Mouse (Mus musculus) midbrain, embryonic 10.5 days (tissue): ENCODE measurements around the gene Ppp6r3. TPM values are rescaled to one million over a fixed set of nuclear protein-coding genes. Genes with fewer than 3 reads are reported as not detected.
"Not testable (repeated sequence)": the region's sequence is repeated elsewhere in the genome, so short reads cannot be mapped to it uniquely, and the experiment has no call there.

ENCODE experiments used
- DNase-seq: peaks from one replicate; pipeline ENCODE4 v3.0.0-alpha.2; 2017; ENCODE audit warnings: low spot score
- H3K27ac ChIP-seq: fragments of 300-500 bp; sonication (generic); replicated peaks from 2 replicates; pipeline ENCODE4 v1.5.1; 2016; ENCODE audit warnings: mild to moderate bottlenecking
- H3K27me3 ChIP-seq: fragments of 300-500 bp; sonication (generic); 2 replicates; pipeline ENCODE4 v1.6.1; 2016; ENCODE audit warnings: low read depth, mild to moderate bottlenecking; ENCODE audit not compliant: poor library complexity, severe bottlenecking
- H3K36me3 ChIP-seq: fragments of 300-500 bp; sonication (generic); 2 replicates; pipeline ENCODE4 v1.6.1; 2016; ENCODE audit warnings: mild to moderate bottlenecking, moderate library complexity
- H3K4me1 ChIP-seq: fragments of 300-500 bp; sonication (generic); 2 replicates; pipeline ENCODE4 v1.6.1; 2016
- H3K4me3 ChIP-seq: fragments of 300-500 bp; sonication (generic); 2 replicates; pipeline ENCODE4 v1.5.1; 2016; ENCODE audit warnings: mild to moderate bottlenecking, moderate library complexity
- H3K9me3 ChIP-seq: fragments of 300-500 bp; sonication (generic); replicated peaks from 2 replicates; pipeline ENCODE4 v1.6.1; 2016; ENCODE audit warnings: mild to moderate bottlenecking
- WGBS: fragments of 180-500 bp; shearing (Covaris S2); methylation state at CpG from one replicate; pipeline ENCODE4 v1.1.7; 2016; 5-methylcytosine and 5-hydroxymethylcytosine counted together
- polyA plus RNA-seq: library from polyadenylated mRNA; unstranded; fragments of >200 nt; fragmentation: Nextera tagmentation; extraction: Ambion mirVana; gene quantifications from 2 replicates; pipeline ENCODE4 v1.2.1, GENCODE M21; 2016

The Ppp6r3 gene
- polyA plus RNA-seq, 1 experiment from 2014 or later, result 71.3 TPM

DNA sequence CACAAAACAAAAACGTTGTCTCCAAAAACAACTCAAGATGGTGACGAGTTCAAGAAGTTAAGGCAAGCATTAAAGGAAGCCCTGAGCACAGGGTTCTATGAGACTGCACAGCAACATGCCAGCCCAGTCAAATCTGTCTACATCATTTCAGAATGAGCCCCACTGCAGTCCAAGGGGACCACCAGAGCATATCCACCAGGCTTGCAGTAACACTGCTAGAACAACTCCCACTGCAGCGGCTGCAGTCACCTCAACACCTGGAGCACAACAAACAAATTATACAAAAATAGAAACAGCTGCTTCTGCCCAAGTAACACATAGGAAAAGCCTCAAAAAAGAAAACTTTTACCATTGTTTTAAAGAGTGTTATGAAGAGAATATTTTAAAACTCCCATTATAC is 40.6 kb downstream of the Ppp6r3 start:
- Histone ChIP-seq H3K9me3 (no peaks in the 10 kb centered on the region), H3K27me3 (no peaks in the 10 kb centered on the region), H3K4me1 (no peaks in the 10 kb centered on the region), H3K4me3 (no peak overlapping the region), H3K27ac (no peak overlapping the region), H3K36me3 (peaks cover 57% of the 10 kb centered on the region)
- no peak for DNase-seq
- 87% methylated on average over 3 of the region's 3 CpGs for WGBS

DNA sequence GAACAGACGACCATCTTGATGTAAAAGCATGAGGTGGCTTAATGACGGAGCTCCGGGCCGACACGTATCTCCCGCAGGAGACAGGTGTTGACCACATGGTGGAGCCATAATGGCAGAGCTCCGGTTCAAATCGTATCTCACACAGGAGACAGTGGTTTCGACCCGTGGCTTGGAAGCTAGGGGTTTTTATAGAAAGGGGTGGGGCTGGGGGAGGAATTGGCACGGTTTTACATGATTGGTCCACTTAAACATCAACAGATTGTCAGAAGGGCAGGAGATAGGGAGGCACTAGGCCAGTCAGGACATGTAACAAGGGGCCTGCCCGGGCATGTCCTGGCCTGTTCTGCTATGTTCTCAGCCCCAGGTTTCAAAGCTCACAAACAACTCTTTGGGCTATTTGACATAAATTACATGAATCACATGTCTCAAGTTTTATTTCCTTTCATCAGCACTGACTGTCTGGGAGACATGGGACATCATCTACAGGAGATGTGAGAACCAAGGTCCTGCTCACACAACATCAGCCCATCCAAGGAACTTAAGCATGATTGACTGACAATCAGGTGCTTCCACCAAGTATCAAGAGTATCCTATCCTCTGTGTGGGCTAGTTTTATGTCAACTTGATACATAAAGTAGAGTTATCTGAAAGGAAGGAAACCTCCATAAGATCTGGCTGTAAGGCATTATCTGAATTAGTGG is 42.1 kb downstream of the Ppp6r3 start:
- WGBS, result 91% methylated on average over 12 of the region's 12 CpGs
- H3K27me3 ChIP-seq, result not testable (repeated sequence)

DNA sequence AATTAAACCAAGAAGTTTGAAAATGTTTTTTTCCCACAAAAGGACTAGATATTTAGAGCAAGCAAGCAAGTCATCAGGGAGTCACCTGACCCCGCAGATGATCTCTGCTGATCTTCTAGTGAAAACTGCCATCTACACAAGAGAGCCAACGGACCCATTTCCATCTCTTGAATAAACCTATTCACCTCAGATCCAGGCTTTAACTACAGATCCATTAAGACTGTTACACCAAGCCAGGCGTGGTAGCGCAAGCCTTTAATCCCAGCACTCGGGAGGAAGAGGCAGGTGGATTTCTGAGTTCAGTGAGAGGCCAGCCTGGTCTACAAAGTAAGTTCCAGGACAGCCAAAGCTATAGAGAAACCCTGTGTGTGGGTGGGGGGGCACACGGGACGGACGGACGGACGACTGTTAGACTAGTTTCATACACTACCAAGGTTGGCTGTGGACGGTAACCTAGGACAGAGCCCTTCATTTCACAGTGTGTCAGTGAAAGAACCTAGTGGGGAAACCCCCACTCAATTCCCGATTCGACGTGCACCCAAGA is 42.8 kb downstream of the Ppp6r3 start:
- Histone ChIP-seq H3K9me3 (no peaks in the 10 kb centered on the region), H3K4me1 (no peaks in the 10 kb centered on the region), H3K4me3 (no peak overlapping the region), H3K27ac (no peak overlapping the region), H3K36me3 (peaks cover 38% of the 10 kb centered on the region), H3K27me3 (no peaks in the 10 kb centered on the region)
- no peak for DNase-seq
- 96% methylated on average over 14 of the region's 14 CpGs for WGBS

More for the DNA sequence above, 42.1 kb downstream of the Ppp6r3 start:
- not testable (repeated sequence) for DNase-seq, H3K9me3 ChIP-seq, H3K4me3 ChIP-seq, H3K27ac ChIP-seq, H3K4me1 ChIP-seq
- peaks cover 42% of the 10 kb centered on the region for H3K36me3 ChIP-seq

DNA sequence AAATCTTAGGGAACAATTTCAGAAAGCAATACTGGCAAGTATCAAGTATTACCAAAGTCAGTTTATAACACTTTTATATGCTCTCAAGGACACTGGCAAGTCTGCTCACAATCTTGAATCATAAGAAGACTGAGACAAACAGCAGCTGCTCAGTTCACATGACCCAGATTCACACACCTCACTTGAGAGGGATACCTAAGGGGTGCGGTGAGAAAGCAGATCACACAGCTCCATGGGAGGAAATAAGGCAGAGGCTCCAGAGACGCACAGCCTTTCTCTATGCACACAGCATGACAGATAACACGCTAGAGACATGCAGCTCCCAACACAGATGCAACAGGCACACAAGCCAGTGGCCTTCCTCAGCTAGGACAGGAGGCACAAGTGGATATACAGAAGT is 45.8 kb downstream of the Ppp6r3 start:
- Histone ChIP-seq H3K9me3 (no peaks in the 10 kb centered on the region), H3K4me1 (no peaks in the 10 kb centered on the region), H3K27me3 (no peaks in the 10 kb centered on the region), H3K4me3 (no peak overlapping the region), H3K36me3 (peaks cover 52% of the 10 kb centered on the region), H3K27ac (no peak overlapping the region)
- no peak for DNase-seq
- WGBS, result 94% methylated on average over 3 of the region's 3 CpGs

DNA sequence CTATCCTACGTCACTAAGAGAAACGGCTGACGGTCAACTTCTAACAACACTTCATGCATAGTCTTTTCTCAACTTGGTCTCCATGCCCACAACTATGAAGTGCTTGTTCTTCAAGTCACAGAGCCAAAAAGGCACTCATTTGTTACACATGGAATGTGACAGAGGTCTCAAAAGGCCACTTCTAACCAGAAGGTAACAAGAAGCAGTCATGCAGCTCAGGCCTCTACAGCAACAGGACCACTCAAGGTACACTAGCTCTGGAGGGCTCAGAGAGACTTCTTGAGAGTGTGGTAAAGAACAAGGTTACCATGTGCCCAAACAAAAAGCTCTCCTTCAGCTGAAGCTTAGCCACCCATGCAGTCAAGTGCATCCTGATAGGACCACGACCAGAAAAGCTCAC is 46.9 kb downstream of the Ppp6r3 start:
- DNase-seq, result no peak
- Histone ChIP-seq H3K9me3 (no peaks in the 10 kb centered on the region), H3K4me3 (no peak overlapping the region), H3K27ac (no peak overlapping the region), H3K4me1 (no peaks in the 10 kb centered on the region), H3K36me3 (peaks cover 52% of the 10 kb centered on the region), H3K27me3 (no peaks in the 10 kb centered on the region)
- 88% methylated on average over 4 of the region's 4 CpGs for WGBS

DNA sequence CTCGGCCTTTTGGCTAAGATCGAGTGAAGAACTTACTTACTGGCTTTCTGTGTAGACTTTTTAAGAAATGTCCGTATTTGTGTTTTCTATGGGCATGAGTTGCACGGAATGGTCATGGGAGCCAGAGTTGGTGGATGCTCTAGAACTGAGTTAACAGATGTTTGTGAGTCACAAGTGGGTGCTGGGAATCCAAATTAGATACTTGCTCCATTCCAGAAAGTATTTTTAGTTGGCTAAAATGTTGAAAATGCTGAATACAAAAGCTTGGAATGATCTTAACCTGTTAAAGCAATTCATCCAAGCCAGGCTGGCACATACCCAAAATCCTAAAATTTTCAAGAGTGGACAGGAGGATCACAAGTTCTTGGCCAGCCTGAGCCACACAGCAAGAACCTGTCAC is 48.0 kb downstream of the Ppp6r3 start:
- H3K4me1 ChIP-seq, result no peaks in the 10 kb centered on the region

DNA sequence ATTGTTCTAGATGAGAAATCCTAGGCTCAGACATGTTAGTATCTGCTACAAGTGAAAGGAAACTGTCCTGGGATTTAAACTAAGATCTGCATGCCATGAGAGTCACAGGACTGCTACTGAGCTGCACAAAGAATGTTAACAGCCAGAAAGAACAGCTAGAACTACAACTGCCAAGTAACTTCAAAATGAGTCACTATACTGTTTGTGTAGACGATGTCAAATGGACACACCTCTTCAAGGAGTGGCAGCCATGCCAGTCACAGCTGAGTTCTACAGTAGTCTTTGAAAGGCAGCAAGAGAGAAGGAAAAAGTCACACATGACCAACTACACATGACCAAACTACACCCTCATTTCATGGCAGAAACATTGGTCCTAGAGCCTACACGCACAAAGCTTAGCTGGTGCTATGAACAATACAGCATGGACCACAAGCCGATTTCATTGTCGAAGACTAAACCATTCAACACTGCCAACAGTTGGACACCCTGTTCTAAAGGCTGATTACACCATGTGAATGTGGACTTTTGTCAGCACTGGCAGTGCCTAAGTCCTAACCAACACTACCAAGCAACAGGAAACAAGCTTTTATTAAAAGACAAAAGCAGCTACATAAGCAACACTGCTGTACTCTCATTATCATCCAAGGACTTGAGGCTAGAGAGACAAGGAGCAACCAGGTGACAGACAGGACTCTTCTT is 55.9 kb downstream of the Ppp6r3 start:
- WGBS, result 92% methylated on average over 4 of the region's 4 CpGs
- H3K36me3 ChIP-seq, result peaks cover 96% of the 10 kb centered on the region

More for the DNA sequence above, 48.0 kb downstream of the Ppp6r3 start:
- H3K4me3 ChIP-seq, result no peak overlapping the region
- peaks cover 53% of the 10 kb centered on the region for H3K36me3 ChIP-seq
- no peak overlapping the region for H3K27ac ChIP-seq
- WGBS, result 95% methylated on average over 4 of the region's 4 CpGs
- H3K9me3 ChIP-seq, result no peaks in the 10 kb centered on the region
- no peaks in the 10 kb centered on the region for H3K27me3 ChIP-seq
- DNase-seq, result no peak

DNA sequence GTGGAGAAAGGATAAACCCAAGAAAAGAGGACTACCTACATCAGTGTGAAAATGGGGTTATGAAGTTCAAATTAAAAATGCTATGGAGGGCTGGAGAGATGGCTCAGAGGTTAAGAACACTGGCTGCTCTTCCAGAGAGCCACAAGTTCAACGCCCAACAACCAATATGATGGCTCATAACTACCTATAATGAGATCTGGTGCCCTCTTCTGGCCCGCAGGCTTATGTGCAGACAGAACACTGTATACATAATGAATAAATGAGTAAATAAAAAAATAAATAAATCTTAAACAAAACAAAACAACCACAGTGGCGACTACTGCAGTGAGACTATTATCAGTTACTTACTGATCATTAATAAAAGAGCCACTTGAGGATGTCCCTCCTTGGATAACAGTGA is 78.3 kb downstream of the Ppp6r3 start:
- 94% methylated on average over 3 of the region's 3 CpGs for WGBS
- DNase-seq, result no peak
- Histone ChIP-seq H3K4me1 (no peaks in the 10 kb centered on the region), H3K9me3 (no peaks in the 10 kb centered on the region), H3K27me3 (no peaks in the 10 kb centered on the region), H3K27ac (no peak overlapping the region), H3K4me3 (no peak overlapping the region), H3K36me3 (peaks cover 99% of the 10 kb centered on the region)

More for the DNA sequence above, 55.9 kb downstream of the Ppp6r3 start:
- Histone ChIP-seq H3K27me3 (no peaks in the 10 kb centered on the region), H3K4me3 (no peak overlapping the region), H3K27ac (no peak overlapping the region), H3K9me3 (no peaks in the 10 kb centered on the region), H3K4me1 (no peaks in the 10 kb centered on the region)
- DNase-seq, result no peak

DNA sequence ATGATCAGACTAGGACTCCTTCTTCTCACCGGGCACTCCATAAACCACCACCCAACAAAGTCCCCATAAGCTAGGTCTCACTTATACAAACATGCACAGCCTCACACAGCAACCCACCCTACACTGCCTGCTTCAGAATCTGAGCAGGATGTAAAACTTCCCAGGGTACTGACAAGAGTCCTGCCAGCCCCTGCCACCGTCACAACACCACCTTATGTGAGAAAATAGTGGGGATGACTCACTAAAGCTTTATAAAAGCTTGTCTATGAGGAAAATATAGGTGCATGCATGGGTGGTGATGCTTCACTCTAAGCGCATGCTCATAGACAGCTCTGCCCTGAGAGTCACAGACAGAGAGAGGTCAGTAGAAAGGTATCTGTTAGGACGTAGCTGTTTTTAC is 85.7 kb downstream of the Ppp6r3 start:
- H3K9me3 ChIP-seq, result no peaks in the 10 kb centered on the region
- H3K36me3 ChIP-seq, result peaks cover 97% of the 10 kb centered on the region
- no peaks in the 10 kb centered on the region for H3K27me3 ChIP-seq
- no peaks in the 10 kb centered on the region for H3K4me1 ChIP-seq
- DNase-seq, result no peak
- no peak overlapping the region for H3K27ac ChIP-seq
- WGBS, result 93% methylated on average over 4 of the region's 4 CpGs
- no peak overlapping the region for H3K4me3 ChIP-seq

DNA sequence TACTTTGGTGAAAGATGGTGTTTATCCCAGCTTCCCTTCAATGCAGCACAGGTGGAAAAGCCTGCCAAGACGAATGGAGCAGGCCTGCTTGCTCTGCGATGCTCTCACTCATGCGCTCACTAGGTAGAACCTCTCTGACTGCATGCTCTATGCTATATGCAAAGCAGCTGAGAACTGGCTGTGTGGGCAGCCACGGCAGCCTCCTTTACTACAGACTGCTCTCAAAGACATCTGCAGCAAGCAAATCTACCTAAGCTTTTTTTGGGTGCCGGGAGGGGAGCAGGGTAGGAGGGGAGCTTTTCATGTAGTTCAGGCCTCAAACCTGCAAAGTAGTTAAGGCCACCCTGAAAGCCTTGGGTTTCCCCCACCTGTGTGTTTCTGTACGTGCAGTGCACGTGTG is 92.7 kb downstream of the Ppp6r3 start:
- Histone ChIP-seq H3K4me1 (no peaks in the 10 kb centered on the region), H3K9me3 (no peaks in the 10 kb centered on the region), H3K4me3 (no peak overlapping the region), H3K36me3 (peaks cover 96% of the 10 kb centered on the region), H3K27me3 (no peaks in the 10 kb centered on the region), H3K27ac (no peak overlapping the region)
- no peak for DNase-seq
- 92% methylated on average over 7 of the region's 7 CpGs for WGBS

DNA sequence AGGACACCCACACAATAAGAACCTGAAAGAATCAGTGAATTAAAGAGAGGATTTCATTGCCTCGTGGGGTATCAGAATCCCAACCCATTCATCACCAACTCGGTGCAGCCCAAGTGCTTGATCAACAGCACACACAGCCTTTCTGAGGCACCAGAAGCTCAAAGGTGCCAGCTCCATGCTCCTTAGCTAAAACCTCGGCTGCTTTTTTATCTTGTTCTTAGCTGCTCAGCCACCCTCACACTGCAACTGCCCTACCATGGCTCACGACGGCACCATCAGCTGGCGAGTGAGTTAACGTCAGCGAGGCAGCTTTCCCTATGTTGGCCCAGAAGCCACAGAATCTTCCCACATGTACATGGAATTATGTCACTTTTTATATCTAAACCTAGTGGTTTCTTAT is 95.4 kb downstream of the Ppp6r3 start:
- Histone ChIP-seq H3K27ac (no peak overlapping the region), H3K4me3 (no peak overlapping the region), H3K4me1 (no peaks in the 10 kb centered on the region), H3K36me3 (peaks cover 96% of the 10 kb centered on the region), H3K9me3 (no peaks in the 10 kb centered on the region), H3K27me3 (no peaks in the 10 kb centered on the region)
- DNase-seq, result no peak
- 95% methylated on average over 8 of the region's 8 CpGs for WGBS

DNA sequence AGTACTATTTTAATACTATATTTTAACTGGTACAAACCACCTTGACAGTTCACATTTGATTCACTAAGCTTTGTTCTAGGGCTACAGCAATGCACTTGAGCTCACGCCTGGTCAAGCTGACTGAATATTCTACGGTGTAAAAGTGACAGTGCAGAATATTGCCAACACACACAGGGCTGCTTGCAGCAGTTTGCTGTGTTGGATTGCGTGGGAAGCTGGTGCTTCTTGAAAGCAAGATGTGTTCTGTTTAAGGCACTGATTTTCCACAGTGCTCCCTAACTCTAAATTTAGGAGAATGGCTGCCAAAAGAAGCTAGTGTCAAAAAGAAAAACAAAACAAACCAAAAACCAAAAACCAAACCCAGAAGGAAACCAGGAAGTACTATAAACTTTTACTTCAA is 98.6 kb downstream of the Ppp6r3 start:
- no peak for DNase-seq
- Histone ChIP-seq H3K9me3 (no peaks in the 10 kb centered on the region), H3K36me3 (peaks cover 96% of the 10 kb centered on the region), H3K27me3 (no peaks in the 10 kb centered on the region), H3K27ac (no peak overlapping the region), H3K4me3 (no peak overlapping the region), H3K4me1 (no peaks in the 10 kb centered on the region)
- WGBS, result 96% methylated on average over 3 of the region's 3 CpGs

DNA sequence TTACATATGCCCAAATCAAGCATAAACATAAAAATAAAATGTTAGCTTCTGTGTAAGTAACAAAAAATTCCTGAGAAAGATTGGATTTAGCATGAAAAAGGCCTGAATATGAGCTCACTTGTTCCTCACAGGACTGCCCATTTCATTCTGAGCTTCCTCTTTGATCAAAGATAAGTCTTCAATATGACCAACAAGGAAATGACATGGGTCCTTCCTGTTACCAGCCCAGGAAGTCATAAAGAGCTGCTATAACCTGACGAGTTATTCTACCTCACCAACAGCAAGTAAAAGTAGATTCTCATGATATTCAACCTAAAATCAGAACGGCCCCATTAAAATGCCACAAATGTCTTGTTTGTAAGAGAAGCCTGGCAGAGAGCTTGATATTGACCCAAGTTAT is 104.3 kb downstream of the Ppp6r3 start:
- no peak overlapping the region for H3K27ac ChIP-seq
- H3K27me3 ChIP-seq, result no peaks in the 10 kb centered on the region
- H3K4me1 ChIP-seq, result no peaks in the 10 kb centered on the region
- H3K4me3 ChIP-seq, result no peak overlapping the region
- no peaks in the 10 kb centered on the region for H3K9me3 ChIP-seq
- WGBS, result 95% methylated on average over 2 of the region's 2 CpGs
- DNase-seq, result no peak
- H3K36me3 ChIP-seq, result peaks cover 100% of the 10 kb centered on the region
